Mouse (Mus musculus) retina, postnatal 7 days (tissue): ENCODE data around the gene Fam19a5.

Experiments
- DNase-seq: peaks from one replicate; pipeline ENCODE4 v3.0.0-alpha.2; 2012; ENCODE audit warnings: low read depth, low spot score

The Fam19a5 gene

DNA sequence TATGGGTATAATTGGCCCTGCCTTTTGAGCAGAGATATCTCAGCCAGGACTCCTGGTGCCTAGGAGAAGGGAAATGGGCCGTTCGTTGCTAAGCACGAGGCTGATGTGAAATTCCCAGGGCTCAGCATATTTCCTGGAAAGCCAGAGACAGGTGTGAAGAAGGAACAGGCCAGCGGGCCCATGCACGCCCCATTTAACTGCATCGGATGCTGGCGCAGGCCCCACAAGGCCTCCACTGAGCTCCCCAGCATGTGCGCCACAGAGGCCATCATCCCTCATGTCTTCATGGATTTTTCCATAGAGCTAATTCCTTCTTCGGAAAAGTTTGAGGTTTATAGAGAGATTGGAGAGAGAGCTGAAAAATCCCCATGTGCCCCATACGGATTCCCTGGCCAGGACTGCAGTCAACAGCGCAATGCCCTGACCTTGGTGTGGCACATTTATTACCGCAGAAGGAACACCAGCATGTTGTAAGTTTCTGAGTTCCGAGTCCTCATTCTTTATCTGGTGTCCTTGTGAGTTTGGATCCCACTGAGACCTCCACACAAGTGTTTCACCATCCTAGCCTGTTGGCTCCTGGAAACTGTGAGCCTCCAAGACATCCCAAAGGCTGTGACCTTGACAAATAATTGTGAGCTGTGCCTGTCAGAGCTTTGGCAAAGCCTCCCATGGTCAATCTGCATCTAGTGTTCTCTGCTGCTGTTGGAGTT is 122.1 kb downstream of the Fam19a5 start:
- no peak for DNase-seq

- no peak for DNase-seq
Measured at GRCm38 (mm10) chr15:87667416-87667815, 123.3 kb downstream of the Fam19a5 start.

GRCm38 (mm10) chr15:87668112-87668511 is 124.0 kb downstream of the Fam19a5 start:
- DNase-seq = no peak

- DNase-seq = no peak
Measured at GRCm38 (mm10) chr15:87671929-87672328, 127.8 kb downstream of the Fam19a5 start.

DNA sequence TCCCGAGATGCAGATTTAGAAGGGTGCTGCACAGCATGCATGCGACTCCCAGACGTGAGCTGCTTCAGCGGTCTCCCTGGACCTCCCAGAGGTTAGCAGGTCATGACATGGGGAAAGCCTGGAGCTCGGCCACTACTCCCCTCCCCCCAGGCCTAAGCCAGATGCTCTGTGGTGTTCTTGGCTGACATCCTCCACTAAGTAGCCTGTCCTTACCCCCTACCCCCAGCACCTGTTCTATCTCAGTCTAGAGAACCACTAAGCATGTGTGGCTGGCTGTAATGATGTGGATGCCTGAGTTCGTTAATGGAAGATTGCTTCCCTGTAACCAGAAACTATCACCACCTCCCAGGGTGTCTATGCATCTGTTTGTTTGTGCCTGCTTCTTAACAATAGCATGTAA is 134.6 kb downstream of the Fam19a5 start:
- no peak for DNase-seq

- DNase-seq = no peak
Measured at GRCm38 (mm10) chr15:87682410-87682809, 138.3 kb downstream of the Fam19a5 start.

DNA sequence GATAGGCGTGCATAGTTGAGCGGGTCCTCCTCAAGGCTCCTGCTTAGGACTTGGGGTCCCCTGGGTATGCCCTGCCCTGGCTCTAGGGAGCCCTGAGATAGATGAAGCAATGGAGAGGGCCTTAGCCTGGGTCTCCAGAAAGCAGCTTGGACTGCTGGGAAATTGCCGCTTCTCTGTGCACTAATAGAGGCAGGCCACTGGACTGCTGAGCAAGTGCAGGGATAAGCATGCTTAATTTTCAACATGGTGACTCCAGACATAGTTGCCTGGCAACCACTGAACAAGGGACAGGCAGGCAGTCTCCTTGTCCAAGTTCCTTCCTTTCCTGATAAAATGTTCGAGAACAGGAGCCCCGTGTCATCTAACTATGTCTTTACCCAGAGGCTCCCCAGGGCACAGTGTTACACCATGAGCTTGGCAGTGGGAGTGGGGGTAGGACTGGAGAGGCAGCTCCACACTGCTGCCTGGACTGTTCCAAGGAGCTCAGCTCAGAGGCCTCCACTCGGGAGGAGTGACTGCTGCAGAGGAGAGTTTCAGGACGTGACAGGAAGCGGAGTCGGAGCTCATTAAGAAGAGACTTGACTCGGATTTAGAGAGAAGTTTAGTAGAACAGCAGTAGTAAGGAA is 142.4 kb downstream of the Fam19a5 start:
- DNase-seq = no peak

- DNase-seq = no peak
Measured at GRCm38 (mm10) chr15:87691271-87691955, 147.3 kb downstream of the Fam19a5 start.

- DNase-seq = no peak
Measured at GRCm38 (mm10) chr15:87691958-87692357, 147.9 kb downstream of the Fam19a5 start.

DNA sequence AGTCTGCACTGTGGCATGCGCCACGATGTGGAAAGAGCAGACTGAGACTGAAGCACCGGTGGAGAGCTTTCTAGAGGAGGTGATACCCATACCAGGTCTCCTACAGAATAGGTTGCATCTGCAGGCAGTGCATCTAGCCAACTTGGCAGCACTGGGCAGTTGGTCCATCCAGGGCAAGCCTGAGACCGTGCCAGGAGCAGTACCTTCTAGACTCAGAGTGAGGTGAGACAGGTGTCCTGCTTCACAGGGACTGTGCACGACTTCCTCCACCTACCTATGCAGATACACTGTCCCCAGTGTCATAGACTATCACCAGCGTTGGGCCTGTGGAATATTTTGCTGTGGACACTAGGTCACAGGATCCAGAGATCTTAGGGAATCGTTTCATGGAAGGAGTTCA is 148.3 kb downstream of the Fam19a5 start:
- no peak for DNase-seq

GRCm38 (mm10) chr15:87692865-87693513 is 148.9 kb downstream of the Fam19a5 start:
- DNase-seq = no peak

GRCm38 (mm10) chr15:87697433-87697996 is 153.4 kb downstream of the Fam19a5 start:
- DNase-seq = no peak

DNA sequence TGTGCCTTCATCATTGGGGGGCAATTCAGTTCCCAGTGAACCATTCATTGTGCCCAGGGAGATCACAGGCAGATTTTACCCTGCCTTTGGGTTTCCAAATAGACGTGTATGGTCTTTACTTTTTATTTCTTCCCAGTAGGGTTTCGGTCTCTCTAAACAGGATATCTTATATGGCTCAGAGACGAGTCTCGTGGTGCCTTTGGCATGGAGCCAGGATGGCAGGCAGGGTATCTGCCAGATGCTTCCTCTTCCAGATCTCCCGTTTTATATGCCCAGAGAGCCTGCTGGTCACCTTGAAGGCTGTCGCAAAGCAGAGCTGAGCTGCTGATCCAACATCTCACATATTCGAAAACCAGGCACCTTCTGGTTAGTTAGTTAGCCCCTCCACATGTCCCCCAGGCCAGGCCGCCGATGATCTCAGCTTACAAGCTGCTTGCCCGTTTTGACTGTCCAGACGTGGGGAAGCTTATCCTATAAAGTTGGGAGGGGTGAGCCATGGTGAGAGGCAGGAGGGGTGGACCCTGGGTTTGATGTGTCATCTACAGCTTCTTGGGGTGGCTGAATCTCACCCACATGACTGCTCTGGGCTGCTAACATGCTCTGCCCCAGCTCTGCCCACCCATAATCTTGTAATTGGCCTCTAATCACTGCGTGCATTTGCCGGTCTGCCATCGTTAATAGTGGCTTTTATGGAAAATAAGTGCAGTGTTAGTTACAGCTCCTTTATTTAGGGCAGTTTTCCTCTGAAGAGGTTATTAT is 154.6 kb downstream of the Fam19a5 start:
- DNase-seq = peak; percentile 47

DNA sequence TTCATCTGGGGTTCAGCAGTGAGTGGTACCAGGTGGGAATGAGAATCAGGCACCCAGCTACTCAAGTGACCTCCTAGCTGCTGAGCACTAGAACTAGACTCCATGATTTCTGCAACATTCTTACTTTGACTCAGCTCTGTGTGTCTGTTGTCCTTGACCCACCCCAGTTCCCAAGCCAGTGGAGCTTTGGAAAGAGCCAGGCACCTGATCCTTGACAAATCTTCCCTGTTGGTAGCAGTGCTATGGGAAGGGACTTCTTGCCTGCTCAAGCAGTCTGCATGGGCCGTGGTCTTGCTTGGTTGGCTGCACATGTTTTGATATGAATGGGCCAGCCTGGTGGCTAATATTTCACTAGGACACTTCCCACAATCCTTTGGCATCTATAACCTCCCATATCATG is 158.7 kb downstream of the Fam19a5 start:
- DNase-seq = no peak

GRCm38 (mm10) chr15:87703334-87703733 is 159.2 kb downstream of the Fam19a5 start:
- DNase-seq = no peak

- DNase-seq = no peak
Measured at GRCm38 (mm10) chr15:87711790-87712189, 167.7 kb downstream of the Fam19a5 start.

DNA sequence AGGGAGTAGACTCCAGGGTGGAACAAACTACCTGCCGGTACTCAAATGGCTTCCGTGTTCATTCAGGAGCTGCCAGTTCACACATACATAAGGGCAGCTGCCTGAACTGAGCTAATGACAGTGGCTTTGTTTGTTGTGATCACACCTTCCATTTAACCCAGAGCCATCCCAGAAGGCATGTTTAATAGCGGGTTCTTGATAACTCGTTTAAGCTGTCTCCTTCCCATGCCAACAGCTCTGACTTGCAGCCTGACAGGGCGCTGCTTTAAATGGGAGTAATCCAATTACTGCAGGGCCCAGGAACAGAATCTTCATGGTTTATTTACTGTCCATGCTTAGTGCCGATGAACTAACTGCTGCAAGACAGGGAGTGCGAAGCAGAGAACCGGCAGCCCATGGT is 168.1 kb downstream of the Fam19a5 start:
- DNase-seq = no peak

GRCm38 (mm10) chr15:87715037-87715676 is 171.1 kb downstream of the Fam19a5 start:
- DNase-seq = no peak

GRCm38 (mm10) chr15:87717056-87717455 is 173.0 kb downstream of the Fam19a5 start:
- DNase-seq = no peak

GRCm38 (mm10) chr15:87723455-87723986 is 179.4 kb downstream of the Fam19a5 start:
- no peak for DNase-seq
